Mouse (Mus musculus): Measurements from ENCODE around the gene Sp1. TPM values are rescaled to one million over a fixed set of nuclear protein-coding genes. Genes with fewer than 3 reads are reported as not detected.
A peak's percentile ranks its signal among the peaks of the same experiment; 100 is the strongest.

Sp1 gene
- polyA plus RNA-seq, 1 experiment from 2014 or later = 9.6 TPM

DNA sequence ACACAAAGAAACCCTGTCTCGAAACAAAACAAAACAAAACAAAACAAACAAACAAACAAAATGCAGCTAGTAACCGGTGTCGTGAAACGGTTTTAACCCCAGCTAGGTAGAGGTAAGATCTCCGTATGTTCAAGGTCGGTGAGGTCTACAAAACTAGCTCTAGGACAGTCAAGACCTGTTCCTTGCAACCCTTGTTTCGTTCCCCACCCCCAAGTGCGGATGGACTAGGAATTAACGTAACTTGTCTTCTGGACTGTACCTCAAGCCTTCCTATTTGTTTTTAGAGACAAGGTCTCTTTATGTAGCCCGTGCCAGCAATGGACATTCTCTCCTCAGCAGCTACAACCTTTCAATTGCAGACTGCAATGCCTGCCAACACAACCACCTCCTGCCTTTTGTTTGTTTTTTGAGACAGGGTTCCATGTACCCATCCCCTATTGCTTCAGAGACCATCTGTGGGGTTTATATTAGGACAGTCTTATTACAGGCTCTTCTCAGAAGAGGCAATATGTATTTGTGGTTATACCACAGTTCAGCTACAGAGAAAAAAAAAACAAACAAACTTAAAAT is 5.4 kb upstream of the Sp1 start:
- Histone ChIP-seq H3K4me1 (peaks cover 6% of the 10 kb centered on the region; the same call in 1 of the 2 replicates), H3K27me3 (replicated peaks) (no peaks in the 10 kb centered on the region), H3K4me3 (replicated peaks) (0 out of 2 replicates have a peak overlapping the region, but pooled peaks have one; percentile 46), H3K27ac (peak overlapping the region; percentile 96), H3K36me3 (no peaks in the 10 kb centered on the region), H3K9ac (no peak overlapping the region), H3K9me3 (no peaks in the 10 kb centered on the region), H3K4me2 (peak overlapping the region; percentile 65)
- 79% methylated on average over 10 of the region's 10 CpGs for WGBS
- ATAC-seq (ENCODE audit: insufficient read depth, low FRiP score, low read depth) = no peak

DNA sequence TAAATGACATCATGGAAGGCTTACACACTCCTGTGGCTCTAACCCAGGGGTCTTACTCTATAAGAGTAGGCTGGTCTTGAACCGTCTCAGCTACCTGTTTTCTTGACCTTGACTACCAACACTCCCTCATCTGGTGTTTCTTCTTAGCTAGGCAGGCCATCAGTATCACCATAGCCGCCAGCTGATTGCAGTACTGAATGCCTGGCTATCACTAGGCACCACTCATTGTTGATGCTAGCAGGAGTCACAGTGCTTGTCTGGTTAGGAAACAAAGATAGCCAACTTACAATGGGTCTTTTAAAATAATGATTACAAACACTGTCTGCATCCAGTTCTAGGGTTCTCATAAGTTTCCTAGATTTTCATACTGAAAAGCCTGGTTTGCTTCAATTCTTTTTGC is 4.7 kb upstream of the Sp1 start:
- Histone ChIP-seq H3K4me3 (replicated peaks) (no peak overlapping the region), H3K9ac (no peak overlapping the region), H3K27me3 (replicated peaks) (no peaks in the 10 kb centered on the region), H3K4me2 (no peak overlapping the region), H3K36me3 (no peaks in the 10 kb centered on the region), H3K9me3 (no peaks in the 10 kb centered on the region), H3K27ac (no peak overlapping the region), H3K4me1 (peaks cover 6% of the 10 kb centered on the region; the same call in 1 of the 2 replicates)
- ATAC-seq (ENCODE audit: insufficient read depth, low FRiP score, low read depth) = no peak
- WGBS = 71% methylated on average over 2 of the region's 2 CpGs

DNA sequence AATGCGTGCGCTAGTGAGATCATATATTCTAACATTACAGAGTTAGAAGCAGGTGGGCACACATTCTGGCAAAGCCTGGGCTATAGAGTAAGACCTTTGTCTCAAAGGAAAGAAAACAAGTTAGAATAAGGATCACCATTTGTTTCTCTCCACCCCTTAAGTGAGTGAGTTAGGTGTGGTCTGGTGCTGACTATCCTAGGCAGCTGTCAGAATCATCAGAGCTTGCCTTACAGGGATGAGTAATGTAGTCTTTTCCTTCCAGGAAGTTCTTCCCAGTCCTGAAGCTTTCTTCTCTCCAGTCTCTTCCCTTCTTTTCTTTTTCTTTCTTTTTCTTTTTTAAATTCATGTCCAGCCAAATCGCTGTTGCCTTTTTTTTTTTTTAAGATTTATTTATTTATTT is 3.7 kb upstream of the Sp1 start:
- Histone ChIP-seq H3K27ac (no peak overlapping the region), H3K4me1 (peaks cover 6% of the 10 kb centered on the region; the same call in 1 of the 2 replicates), H3K36me3 (no peaks in the 10 kb centered on the region), H3K27me3 (replicated peaks) (no peaks in the 10 kb centered on the region), H3K4me2 (no peak overlapping the region), H3K9me3 (no peaks in the 10 kb centered on the region), H3K9ac (no peak overlapping the region), H3K4me3 (replicated peaks) (no peak overlapping the region)
- no peak for ATAC-seq (ENCODE audit: insufficient read depth, low FRiP score, low read depth)
- WGBS = 98% methylated on average over 3 of the region's 3 CpGs

- no peaks in the 10 kb centered on the region for H3K27me3 ChIP-seq (replicated peaks)
- ATAC-seq (ENCODE audit: insufficient read depth, low FRiP score, low read depth) = no peak; the same call in 1 of the 2 replicates
- H3K36me3 ChIP-seq = peaks cover 20% of the 10 kb centered on the region
- H3K27ac ChIP-seq = peak overlapping the region; percentile 100
- no peaks in the 10 kb centered on the region for H3K9me3 ChIP-seq
- H3K4me1 ChIP-seq = peaks cover 15% of the 10 kb centered on the region
- H3K4me3 ChIP-seq (replicated peaks) = peak overlapping the region; percentile 56
- 15% methylated on average over 34 of the region's 34 CpGs for WGBS
- H3K4me2 ChIP-seq = peak overlapping the region; percentile 76
- H3K9ac ChIP-seq = peak overlapping the region; percentile 81
Observed at GRCm38 (mm10) chr15:102404608-102405488, 1.1 kb upstream of the Sp1 start.

DNA sequence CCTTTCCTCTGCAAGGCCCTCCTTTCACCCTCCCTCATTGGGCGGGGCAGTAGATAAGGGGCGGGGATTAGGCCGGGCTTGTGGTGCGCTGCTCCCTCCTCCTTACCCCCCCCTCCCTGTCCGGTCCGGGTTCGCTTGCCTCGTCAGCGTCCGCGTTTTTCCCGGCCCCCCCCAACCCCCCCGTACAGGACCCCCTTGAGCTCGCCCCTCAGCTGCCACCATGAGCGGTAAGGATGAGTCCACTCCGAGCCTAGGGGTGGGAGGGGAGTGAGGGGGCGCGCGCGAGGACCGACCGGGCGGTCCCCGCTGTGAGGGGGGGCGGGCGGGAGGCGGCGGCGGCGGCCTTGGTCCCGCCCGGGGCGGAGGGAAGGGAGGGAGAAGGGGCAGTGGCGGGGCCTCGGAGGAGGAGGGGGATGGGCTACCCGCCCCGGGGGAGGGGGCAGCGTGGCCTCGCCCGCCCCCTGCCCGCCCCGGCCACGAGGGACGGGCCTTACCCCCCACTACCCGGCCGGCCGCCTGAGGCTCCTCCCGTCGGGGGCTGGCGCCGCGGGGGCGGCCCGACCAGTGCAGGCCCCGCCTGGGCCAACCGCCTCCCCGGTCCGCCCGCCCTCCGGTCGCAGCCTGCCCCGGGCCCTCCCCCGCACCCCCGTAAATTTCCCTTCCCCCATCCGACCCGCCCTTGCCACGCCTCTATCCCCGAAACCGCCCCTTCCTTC is 411 bp downstream of the Sp1 start:
- ATAC-seq (ENCODE audit: insufficient read depth, low FRiP score, low read depth) = peak; percentile 32
- WGBS = under 1% methylated on average over 42 of the region's 69 CpGs
- H3K9ac ChIP-seq = peak overlapping the region; percentile 46
- peak overlapping the region; percentile 98 for H3K27ac ChIP-seq
- H3K27me3 ChIP-seq (replicated peaks) = no peaks in the 10 kb centered on the region
- H3K9me3 ChIP-seq = no peaks in the 10 kb centered on the region
- H3K36me3 ChIP-seq = peaks cover 30% of the 10 kb centered on the region
- H3K4me3 ChIP-seq (replicated peaks) = peak overlapping the region; percentile 67
- peaks cover 15% of the 10 kb centered on the region; the same call in 1 of the 2 replicates for H3K4me1 ChIP-seq
- H3K4me2 ChIP-seq = peak overlapping the region; percentile 47

DNA sequence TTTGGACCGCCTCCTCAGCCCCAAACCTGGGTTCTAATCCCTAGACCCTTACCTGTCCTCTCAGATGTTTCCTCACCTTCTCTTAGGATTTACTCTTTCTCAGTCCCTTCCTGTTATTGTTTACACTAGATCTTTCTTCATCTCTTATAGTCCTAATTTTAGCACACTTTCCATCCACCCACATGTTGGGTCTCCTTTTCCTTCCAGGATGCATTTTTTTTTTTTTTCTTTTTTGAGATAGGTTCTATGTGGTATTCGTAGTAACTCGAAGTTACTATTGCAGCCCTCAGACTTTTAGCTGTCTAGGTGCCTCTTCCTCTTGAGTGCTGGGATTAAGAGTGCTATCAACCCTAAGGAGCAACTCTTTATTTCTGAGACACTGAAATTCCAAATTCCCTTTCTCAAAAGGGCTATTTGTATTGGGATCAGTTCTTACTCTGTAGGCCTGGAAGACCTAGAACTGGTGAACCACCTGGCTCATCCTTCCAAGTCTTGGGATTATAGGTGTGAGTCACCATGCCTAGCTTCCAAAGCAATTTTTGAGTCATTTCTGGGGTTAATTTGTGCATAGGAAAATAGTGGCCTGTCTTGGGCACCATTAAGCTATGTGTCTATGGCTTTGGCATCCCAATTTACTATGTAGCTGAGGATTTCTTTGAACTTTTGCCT is 1.1 kb downstream of the Sp1 start:
- no peak overlapping the region for H3K9ac ChIP-seq
- peaks cover 36% of the 10 kb centered on the region for H3K36me3 ChIP-seq
- peak overlapping the region; percentile 67 for H3K4me3 ChIP-seq (replicated peaks)
- 14% methylated on average over 3 of the region's 3 CpGs for WGBS
- no peaks in the 10 kb centered on the region for H3K9me3 ChIP-seq
- H3K4me2 ChIP-seq = peak overlapping the region; percentile 47
- no peak for ATAC-seq (ENCODE audit: insufficient read depth, low FRiP score, low read depth)
- no peaks in the 10 kb centered on the region for H3K27me3 ChIP-seq (replicated peaks)
- peaks cover 15% of the 10 kb centered on the region; the same call in 1 of the 2 replicates for H3K4me1 ChIP-seq
- H3K27ac ChIP-seq = peak overlapping the region; percentile 98

DNA sequence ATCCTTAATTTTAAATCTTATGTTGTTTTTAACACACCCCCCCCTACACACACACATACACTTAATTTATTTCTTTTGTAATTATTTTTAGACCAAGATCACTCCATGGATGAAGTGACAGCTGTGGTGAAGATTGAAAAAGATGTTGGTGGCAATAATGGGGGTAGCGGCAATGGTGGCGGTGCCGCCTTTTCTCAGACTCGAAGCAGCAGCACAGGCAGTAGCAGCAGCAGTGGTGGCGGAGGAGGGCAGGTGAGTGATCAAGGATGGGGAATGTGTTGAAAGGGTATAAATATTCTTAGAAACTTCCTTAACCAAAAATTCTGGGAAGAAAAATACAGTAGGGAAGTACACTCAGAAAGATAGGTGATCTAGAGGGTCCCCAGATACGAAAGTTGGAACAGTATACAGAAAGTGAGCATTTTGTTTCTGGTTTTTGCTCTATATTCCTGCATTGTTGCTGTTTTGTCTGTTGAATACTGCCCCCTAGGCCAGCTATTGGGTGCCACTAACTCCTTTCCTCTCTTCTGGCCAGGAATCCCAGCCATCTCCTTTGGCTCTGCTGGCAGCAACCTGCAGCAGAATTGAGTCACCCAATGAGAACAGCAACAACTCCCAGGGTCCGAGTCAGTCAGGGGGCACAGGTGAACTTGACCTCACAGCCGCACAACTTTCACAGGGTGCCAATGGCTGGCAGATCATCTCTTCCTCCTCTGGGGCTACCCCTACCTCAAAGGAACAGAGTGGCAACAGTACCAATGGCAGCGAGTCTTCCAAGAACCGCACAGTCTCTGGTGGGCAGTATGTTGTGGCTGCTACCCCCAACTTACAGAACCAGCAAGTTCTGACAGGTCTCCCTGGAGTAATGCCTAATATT is 2.0 kb downstream of the Sp1 start:
- peaks cover 37% of the 10 kb centered on the region for H3K36me3 ChIP-seq
- no peak overlapping the region for H3K4me2 ChIP-seq
- H3K4me3 ChIP-seq (replicated peaks) = no peak overlapping the region
- H3K9ac ChIP-seq = no peak overlapping the region
- 92% methylated on average over 10 of the region's 10 CpGs for WGBS
- no peaks in the 10 kb centered on the region for H3K27me3 ChIP-seq (replicated peaks)
- H3K27ac ChIP-seq = no peak overlapping the region
- H3K9me3 ChIP-seq = no peaks in the 10 kb centered on the region
- peaks cover 15% of the 10 kb centered on the region; the same call in 1 of the 2 replicates for H3K4me1 ChIP-seq
- no peak for ATAC-seq (ENCODE audit: insufficient read depth, low FRiP score, low read depth)

GRCm38 (mm10) chr15:102408558-102409130 is 2.7 kb downstream of the Sp1 start:
- Histone ChIP-seq H3K27ac (no peak overlapping the region), H3K9me3 (no peaks in the 10 kb centered on the region), H3K9ac (no peak overlapping the region), H3K4me2 (no peak overlapping the region), H3K27me3 (replicated peaks) (no peaks in the 10 kb centered on the region), H3K4me1 (peaks cover 15% of the 10 kb centered on the region; the same call in 1 of the 2 replicates), H3K4me3 (replicated peaks) (no peak overlapping the region), H3K36me3 (peaks cover 41% of the 10 kb centered on the region)
- no peak for ATAC-seq (ENCODE audit: insufficient read depth, low FRiP score, low read depth)
- WGBS = 69% methylated on average over 2 of the region's 2 CpGs

DNA sequence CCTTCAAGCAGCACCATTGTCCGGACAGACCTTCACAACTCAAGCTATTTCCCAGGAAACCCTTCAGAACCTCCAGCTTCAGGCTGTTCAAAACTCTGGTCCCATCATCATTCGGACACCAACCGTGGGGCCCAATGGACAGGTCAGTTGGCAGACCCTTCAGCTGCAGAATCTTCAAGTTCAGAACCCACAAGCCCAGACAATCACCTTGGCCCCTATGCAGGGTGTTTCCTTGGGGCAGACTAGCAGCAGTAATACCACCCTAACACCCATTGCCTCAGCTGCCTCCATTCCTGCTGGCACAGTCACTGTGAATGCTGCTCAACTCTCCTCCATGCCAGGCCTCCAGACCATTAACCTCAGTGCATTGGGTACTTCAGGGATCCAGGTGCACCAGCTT is 3.3 kb downstream of the Sp1 start:
- Histone ChIP-seq H3K4me2 (peak overlapping the region; percentile 30; the same call in 1 of the 2 replicates), H3K27ac (no peak overlapping the region), H3K36me3 (peaks cover 41% of the 10 kb centered on the region), H3K4me3 (replicated peaks) (no peak overlapping the region), H3K4me1 (peaks cover 15% of the 10 kb centered on the region; the same call in 1 of the 2 replicates), H3K27me3 (replicated peaks) (no peaks in the 10 kb centered on the region), H3K9me3 (no peaks in the 10 kb centered on the region), H3K9ac (no peak overlapping the region)
- no peak for ATAC-seq (ENCODE audit: insufficient read depth, low FRiP score, low read depth)
- 95% methylated on average over 3 of the region's 3 CpGs for WGBS

DNA sequence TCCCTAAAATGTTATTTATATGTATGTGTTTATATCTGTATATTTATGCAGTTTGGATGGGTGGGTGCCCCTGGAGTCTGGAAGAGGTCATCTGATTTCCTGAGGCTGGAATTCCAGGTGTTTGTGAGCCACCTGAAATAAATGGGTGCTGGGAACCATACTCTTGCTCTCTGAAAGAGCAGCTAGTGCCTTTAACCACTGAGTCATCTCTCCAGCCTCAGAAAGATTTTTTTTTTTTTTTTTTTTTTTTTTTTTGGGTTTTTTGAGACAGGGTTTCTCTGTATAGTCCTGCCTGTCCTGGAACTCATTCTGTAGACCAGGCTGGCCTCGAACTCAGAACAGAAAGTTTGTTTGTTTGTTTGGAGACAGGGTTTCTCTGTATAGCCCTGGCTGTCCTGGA is 5.1 kb downstream of the Sp1 start:
- H3K36me3 ChIP-seq = peaks cover 41% of the 10 kb centered on the region
- no peaks in the 10 kb centered on the region for H3K27me3 ChIP-seq (replicated peaks)
- 90% methylated on average over 1 of the region's 1 CpGs for WGBS
- H3K4me1 ChIP-seq = peaks cover 15% of the 10 kb centered on the region; the same call in 1 of the 2 replicates
- H3K27ac ChIP-seq = no peak overlapping the region
- no peaks in the 10 kb centered on the region for H3K9me3 ChIP-seq
- H3K9ac ChIP-seq = no peak overlapping the region
- H3K4me3 ChIP-seq (replicated peaks) = no peak overlapping the region
- H3K4me2 ChIP-seq = peak overlapping the region; percentile 30; the same call in 1 of the 2 replicates
- no peak for ATAC-seq (ENCODE audit: insufficient read depth, low FRiP score, low read depth)

Data from stomach, embryonic 15.5 days (tissue).